Mouse (Mus musculus) heart, adult 8-10 months (tissue): ENCODE results near the gene Slc35b1. TPM values are rescaled to one million over a fixed set of nuclear protein-coding genes. Genes with fewer than 3 reads are reported as not detected.

ENCODE experiments used
- DNase-seq: peaks from one replicate; pipeline ENCODE4 v3.0.0; 2022; ENCODE audit warnings: low spot score
- total RNA-seq, 4 experiments: library from RNA; stranded (reverse); gene quantifications; 2 replicates each; pipeline ENCODE4 v1.2.4; 2022

Gene Slc35b1
- total RNA-seq = 10 to 100 TPM; 35.4 to 42.2 (median 36.5) TPM

DNA sequence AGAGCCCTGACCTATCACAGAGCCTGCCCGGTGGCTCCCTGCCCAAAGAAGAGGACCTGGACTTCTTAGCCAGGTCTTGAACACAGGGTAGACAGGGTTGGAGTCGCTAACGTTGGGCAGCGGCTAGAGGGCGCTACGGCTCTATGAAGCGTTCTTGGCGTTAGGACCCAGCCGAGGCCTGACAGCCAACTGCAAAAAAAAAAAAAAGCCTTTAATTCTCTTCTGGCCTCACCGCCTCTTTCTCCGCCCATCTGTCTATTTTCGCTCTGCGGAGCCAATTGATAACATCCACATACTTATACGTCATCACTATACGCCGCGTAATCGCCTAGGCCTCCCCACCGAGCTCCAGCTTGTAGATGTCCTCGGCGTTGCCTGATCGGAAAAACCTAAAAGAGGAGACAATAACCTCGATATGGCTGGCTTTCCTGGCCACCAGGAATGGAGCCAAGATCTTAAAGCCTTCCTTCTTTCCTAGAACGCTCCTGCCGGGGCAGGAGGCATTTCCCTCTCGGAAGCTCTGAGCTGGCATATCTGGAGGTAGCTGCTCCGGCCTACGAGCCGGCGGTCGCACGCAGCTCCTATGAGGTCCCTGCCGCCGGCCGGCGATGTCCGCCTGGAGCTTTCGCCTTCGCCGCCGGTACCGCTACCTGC, at the start of gene Slc35b1:
Slc35b1 (plus strand) TSS at position 374 of the 654 bp plus-strand sequence.
- peak; percentile 98 for DNase-seq

DNA sequence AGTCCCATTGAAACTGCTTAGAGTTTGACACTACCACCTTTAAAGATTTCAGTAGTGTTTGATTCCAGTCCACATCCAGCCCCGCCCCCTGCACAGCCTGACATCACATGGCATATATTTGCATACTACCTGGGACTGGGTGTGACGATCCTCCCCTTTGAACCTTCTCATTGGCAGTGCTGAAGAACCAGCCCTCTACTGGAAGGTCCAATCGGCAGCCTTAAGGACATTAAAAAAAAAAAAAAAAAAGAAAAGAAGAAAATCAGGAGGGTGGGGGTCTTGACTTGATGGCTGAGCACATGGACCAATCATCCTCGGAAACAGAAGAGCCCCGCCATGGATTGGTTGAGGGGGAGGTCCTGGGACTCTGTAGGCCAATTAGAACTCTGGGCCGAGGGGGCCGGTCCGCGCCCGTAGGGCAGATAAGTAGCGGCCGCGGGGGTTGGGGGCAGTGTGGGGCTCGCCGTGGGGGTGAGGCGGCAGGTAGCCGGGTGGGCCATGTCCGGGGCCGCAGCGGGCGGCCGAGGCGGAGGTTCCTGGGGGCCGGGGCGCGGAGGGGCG, 47.8 kb upstream of the Slc35b1 start, which contains the start of gene Fam117a:
Fam117a (plus strand) TSS at position 451 of the 561 bp plus-strand sequence.
- DNase-seq = peak; percentile 82

GRCm38 (mm10) chr11:95337129-95337813, 47.2 kb upstream of the Slc35b1 start:
- peak; percentile 61 for DNase-seq

- no peak for DNase-seq
Measured at GRCm38 (mm10) chr11:95337846-95338342, 46.6 kb upstream of the Slc35b1 start.

DNA sequence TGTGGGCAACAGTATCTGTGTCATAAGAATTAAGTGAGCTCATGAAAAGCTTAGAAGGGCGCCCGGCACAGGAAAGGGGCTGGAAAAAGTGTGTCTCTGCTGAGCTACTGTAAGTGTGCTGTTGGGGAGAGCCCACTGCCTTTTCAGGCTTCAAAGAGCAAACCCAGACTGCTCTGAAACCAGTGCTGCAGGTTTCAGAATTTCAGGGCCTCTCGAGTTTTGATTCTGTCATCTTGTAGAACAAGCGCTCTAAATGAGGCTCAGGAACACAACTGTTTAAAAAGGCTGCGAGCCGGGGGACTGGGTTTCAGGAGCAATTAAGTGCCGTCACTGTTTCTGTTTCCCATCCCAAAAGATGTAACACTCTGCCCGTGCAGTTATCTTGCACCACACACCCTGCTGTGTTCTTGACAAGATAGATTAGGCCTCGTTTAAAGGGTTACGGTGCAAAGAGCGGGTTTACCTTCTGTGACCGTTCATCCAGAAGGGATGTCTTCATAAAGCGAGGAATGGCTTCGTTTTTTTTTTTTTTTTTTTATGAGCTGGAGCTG, 44.9 kb upstream of the Slc35b1 start:
- no peak for DNase-seq

DNA sequence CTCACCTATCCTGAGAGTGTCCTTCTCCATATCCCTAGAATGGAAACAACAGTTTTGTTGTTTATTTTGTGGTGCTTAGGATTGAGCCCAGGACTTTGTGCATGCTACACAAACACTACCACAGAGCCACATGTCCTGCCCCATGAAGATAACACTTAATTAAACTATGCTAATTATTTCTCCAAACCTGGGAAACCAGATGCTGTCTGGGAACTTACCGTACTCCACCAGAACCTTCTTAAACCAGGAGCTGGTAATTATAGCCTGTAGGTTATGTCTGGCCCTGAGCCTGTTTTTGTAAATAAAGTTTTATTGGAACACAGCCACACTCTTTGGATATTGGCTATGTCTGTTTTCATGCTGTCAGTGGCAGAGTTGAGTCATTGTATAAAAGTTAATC, 44.2 kb upstream of the Slc35b1 start:
- DNase-seq = no peak

DNA sequence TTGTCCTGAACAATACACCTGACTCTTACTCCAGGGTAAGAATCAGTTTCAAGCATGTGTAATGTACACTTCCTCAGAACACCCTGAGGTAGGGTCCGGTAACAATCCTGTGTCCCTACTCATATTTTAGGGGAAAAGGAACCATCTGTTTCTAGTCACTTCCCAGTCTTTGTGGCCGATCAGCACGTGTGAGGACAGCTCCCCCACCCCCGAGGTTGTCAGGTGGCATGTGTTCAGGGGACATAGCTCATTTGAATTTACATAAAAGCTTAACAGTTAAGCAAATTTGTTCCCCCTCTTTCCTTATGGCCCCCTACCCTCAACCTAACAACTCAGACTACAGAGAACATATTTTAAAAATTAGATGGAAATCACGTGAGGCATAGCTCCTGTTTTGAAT, 43.8 kb upstream of the Slc35b1 start:
- DNase-seq = no peak

DNA sequence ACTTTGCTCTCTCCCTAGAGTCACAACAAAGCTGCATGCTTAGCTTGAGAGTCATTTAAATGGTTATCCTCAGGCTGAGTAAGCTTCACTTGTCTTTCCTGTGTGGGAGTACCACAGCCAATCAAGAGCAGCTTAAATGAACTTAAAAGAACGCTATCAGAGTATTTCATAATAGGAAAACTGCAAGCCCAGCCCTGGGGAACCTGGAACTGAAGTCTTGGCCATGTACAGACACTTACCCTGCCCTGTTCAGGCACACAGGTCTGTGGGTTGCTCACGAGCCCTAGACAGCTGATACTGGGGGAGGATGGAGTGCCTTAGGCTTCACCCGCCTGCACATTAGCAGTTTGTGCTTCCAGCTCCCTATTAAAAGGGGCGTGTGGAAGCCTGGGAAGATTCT, 41.3 kb upstream of the Slc35b1 start:
- DNase-seq = no peak

GRCm38 (mm10) chr11:95344181-95344580, 40.3 kb upstream of the Slc35b1 start:
- no peak for DNase-seq

GRCm38 (mm10) chr11:95350289-95350688, 34.2 kb upstream of the Slc35b1 start:
- DNase-seq = no peak

- DNase-seq = no peak
Measured at GRCm38 (mm10) chr11:95350960-95351359, 33.5 kb upstream of the Slc35b1 start.

DNA sequence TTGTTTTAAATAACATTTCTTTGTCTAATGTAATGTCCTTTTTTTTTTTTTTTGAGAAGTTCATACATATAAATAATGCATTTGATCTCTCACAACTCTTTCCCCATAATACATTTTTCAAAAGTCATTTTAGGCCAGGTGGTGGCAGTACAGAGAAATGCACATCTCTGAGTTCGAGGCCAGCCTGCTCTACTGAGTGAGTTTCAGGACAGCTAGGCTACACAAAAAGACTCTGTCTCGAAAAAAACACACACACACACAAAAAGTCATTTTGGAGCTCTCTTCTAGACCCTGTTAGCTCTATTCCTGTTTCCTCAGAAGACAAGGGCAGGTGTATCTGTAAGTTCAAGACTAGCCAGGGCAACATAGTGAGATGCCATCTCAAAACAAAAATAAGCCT, 31.8 kb upstream of the Slc35b1 start:
- no peak for DNase-seq

DNA sequence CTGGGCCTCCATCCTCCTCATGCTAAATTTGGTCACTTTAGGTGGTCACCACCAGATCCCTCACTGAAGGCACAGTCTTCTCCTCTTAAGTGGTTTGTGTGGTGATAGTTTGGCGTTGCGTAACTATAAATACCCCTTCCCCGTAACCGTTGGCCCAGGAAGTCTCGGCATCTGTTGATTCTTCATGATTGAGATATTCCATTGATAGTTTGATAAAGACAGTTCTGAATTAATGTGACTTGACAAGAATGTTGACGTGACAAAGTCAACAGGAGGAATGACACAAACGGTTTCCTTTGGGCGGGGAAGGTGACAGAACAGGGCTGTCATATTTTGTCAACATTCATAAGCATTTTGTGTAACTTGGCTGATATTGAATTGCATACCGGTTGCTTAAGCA, 31.3 kb upstream of the Slc35b1 start:
- DNase-seq = no peak

- no peak for DNase-seq
Measured at GRCm38 (mm10) chr11:95354228-95354944, 30.1 kb upstream of the Slc35b1 start.

DNA sequence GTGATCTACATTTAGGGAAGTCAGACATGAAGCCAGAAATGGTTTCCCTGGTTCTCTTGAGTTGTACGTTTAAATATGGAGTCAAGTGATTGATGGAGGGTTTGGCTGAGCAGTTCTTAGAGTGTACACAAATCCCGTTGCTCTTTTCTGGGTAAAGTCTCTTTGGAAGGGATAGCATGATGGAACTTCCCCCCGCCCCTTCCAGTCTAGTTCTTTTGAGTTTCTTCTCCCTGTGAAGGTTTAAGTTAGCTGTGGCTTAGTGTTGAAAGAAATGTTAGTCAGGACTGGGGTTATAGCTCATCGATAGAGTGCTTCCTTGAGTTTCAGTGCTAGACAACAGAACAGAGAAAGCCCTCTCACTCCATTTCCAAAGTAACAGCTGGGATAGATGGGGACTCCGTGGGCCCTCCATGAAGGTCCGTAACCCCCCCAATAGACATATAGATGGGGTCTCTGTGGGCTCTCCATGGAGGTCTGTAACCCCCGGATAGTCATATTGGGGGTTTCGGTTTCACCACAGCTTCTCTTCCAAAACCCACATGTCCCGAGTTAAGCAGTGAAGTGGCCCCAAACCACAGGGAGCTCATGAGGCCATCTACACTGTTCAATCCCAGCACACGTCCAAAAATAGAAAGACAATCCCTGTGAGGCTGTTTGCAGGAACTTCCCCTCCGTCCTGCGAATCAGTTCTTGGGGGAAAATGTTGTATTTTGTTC, 29.4 kb upstream of the Slc35b1 start:
- DNase-seq = no peak

GRCm38 (mm10) chr11:95355661-95356011, 28.9 kb upstream of the Slc35b1 start:
- no peak for DNase-seq

DNA sequence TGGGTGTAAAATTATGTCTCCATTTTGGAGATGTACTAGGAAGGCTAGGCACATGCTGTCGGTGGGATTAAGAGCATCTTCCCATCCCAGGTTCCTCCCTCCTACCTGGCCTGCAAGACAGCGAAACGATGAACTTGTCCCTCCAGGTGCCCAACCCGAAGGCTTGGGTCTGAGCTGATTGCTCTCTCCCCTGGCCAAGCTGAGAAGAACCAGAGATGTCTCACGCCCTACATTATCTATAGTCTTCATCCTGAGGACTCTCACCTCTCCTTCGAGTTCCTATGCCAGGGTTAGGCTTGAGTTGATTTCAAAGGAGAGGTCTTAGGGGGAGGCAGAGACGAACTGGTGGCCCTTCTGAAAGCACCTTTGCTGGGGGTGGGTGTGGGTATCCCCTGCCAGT, 28.5 kb upstream of the Slc35b1 start:
- no peak for DNase-seq

GRCm38 (mm10) chr11:95356469-95357273, 27.8 kb upstream of the Slc35b1 start:
- no peak for DNase-seq

DNA sequence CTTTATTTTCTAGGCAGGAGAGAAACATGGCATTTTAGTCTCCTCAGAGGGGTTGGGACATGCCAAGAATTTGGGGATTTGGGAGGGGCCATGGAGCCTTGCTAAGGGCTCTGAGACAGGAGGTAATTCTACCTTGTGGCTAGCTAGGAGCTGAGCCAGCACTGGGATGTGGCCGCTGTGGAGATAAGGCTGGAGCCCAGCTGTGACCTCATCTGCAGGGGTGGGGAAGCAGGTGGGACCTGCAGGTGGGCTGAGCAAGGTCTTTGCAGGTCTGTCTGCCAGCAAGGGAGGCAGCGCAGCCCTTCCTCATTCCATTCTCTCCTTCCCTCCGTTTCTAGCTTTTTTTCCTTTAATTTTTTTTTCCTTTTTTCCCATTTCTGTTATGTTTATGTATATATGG, 26.2 kb upstream of the Slc35b1 start:
- no peak for DNase-seq

GRCm38 (mm10) chr11:95364388-95364787, 20.1 kb upstream of the Slc35b1 start:
- no peak for DNase-seq
